Mouse (Mus musculus): ENCODE data around the gene Dbx2.

- TF ChIP-seq CTCF (IDR thresholded peaks at IDR 0.05; ENCODE audit: extremely low read depth, insufficient read depth, low read length) (no peak), POLR2A (IDR thresholded peaks at IDR 0.05; ENCODE audit: extremely low read depth, insufficient read depth, low read length) (no peak)
These were observed 9.2 kb upstream of the Dbx2 start for GRCm38 (mm10) chr15:95665002-95665401.
